Mouse (Mus musculus) intestine, embryonic 16.5 days (tissue): ENCODE measurements around the gene Atp5j2. TPM values are rescaled to one million over a fixed set of nuclear protein-coding genes. Genes with fewer than 3 reads are reported as not detected.
A peak's percentile ranks its signal among the peaks of the same experiment; 100 is the strongest.
"Not testable (repeated sequence)": the region's sequence is repeated elsewhere in the genome, so short reads cannot be mapped to it uniquely, and the experiment has no call there.

Source experiments
- ATAC-seq: fragments of 200-750 bp; cut with Nextera tagmentation; 2 replicates; pipeline ENCODE4 v1.8.0; 2017; ENCODE audit warnings: moderate TSS enrichment, moderate library complexity
- H3K27ac ChIP-seq: fragments of 300-500 bp; sonication (generic); 2 replicates; pipeline ENCODE4 v1.5.1; 2014; ENCODE audit warnings: mild to moderate bottlenecking, low read length
- H3K27me3 ChIP-seq: fragments of 300-500 bp; sonication (generic); replicated peaks from 2 replicates; pipeline ENCODE4 v1.6.1; 2014; ENCODE audit warnings: low read length, control low read depth, mixed read lengths; ENCODE audit not compliant: control insufficient read depth, insufficient read depth
- H3K36me3 ChIP-seq: fragments of 300-500 bp; sonication (generic); 2 replicates; pipeline ENCODE4 v1.6.1; 2014; ENCODE audit warnings: low read length, control low read depth; ENCODE audit not compliant: control insufficient read depth, insufficient read depth
- H3K4me1 ChIP-seq: fragments of 300-500 bp; sonication (generic); 2 replicates; pipeline ENCODE4 v1.6.1; 2014; ENCODE audit warnings: low read length, control low read depth, mixed read lengths; ENCODE audit not compliant: control insufficient read depth, insufficient read depth
- H3K4me2 ChIP-seq: fragments of 300-500 bp; sonication (generic); 2 replicates; pipeline ENCODE4 v1.6.1; 2014; ENCODE audit warnings: low read depth, low read length, control low read depth
- H3K4me3 ChIP-seq: fragments of 300-500 bp; sonication (generic); 2 replicates; pipeline ENCODE4 v1.5.1; 2014; ENCODE audit warnings: mild to moderate bottlenecking, low read length
- H3K9ac ChIP-seq: fragments of 300-500 bp; sonication (generic); 2 replicates; pipeline ENCODE4 v1.6.1; 2014; ENCODE audit warnings: low read depth, low read length
- H3K9me3 ChIP-seq: fragments of 300-500 bp; sonication (generic); 2 replicates; pipeline ENCODE4 v1.6.1; 2016; ENCODE audit warnings: low read length, control low read depth; ENCODE audit not compliant: control insufficient read depth
- WGBS: fragments of 180-500 bp; shearing (Covaris S2); extraction: QIAGEN DNeasy Blood & Tissue Kit; methylation state at CpG from one replicate; pipeline ENCODE4 v1.1.7; 2014; 5-methylcytosine and 5-hydroxymethylcytosine counted together
- polyA plus RNA-seq: library from polyadenylated mRNA; unstranded; fragments of >200 nt; fragmentation: Nextera tagmentation; extraction: Ambion mirVana; gene quantifications from 2 replicates; pipeline ENCODE4 v1.2.1, GENCODE M21; 2015

The Atp5j2 gene
- polyA plus RNA-seq: 956 and 964 TPM in 2 replicates

GRCm38 (mm10) chr5:145191962-145192361 lies at the start of gene Atp5j2:
Gene Atp5j2 (minus strand): TSS chr5:145192062.
- H3K9me3 ChIP-seq: no peaks in the 10 kb centered on the region
- no peak for ATAC-seq
- peak within 1 kb of the TSS; percentile 94 for H3K9ac ChIP-seq
- peaks cover 11% of the 10 kb centered on the region; the same call in 1 of the 2 replicates for H3K36me3 ChIP-seq
- H3K27ac ChIP-seq: peak within 1 kb of the TSS; percentile 87
- 89% methylated on average over 2 of the region's 2 CpGs for WGBS
- H3K27me3 ChIP-seq: no peaks in the 10 kb centered on the region
- H3K4me1 ChIP-seq: peaks cover 11% of the 10 kb centered on the region
- H3K4me3 ChIP-seq: peak within 1 kb of the TSS; percentile 82
- peak within 1 kb of the TSS; percentile 63 for H3K4me2 ChIP-seq

- no peak overlapping the region for H3K4me2 ChIP-seq
- H3K9ac ChIP-seq: no peak overlapping the region
- H3K27me3 ChIP-seq: no peaks in the 10 kb centered on the region
- ATAC-seq: no peak
- H3K4me1 ChIP-seq: peaks cover 10% of the 10 kb centered on the region; the same call in 1 of the 2 replicates
- H3K27ac ChIP-seq: no peak overlapping the region
- H3K36me3 ChIP-seq: peaks cover 16% of the 10 kb centered on the region; the same call in 1 of the 2 replicates
- H3K4me3 ChIP-seq: no peak overlapping the region
- H3K9me3 ChIP-seq: no peaks in the 10 kb centered on the region
Measured at GRCm38 (mm10) chr5:145234636-145235035, 42.8 kb upstream of the Atp5j2 start.

- Histone ChIP-seq H3K9ac (peak overlapping the region; percentile 100), H3K27ac (peak overlapping the region; percentile 72), H3K9me3 (no peaks in the 10 kb centered on the region), H3K4me3 (peak overlapping the region; percentile 97), H3K36me3 (peaks cover 12% of the 10 kb centered on the region; the same call in 1 of the 2 replicates), H3K27me3 (no peaks in the 10 kb centered on the region), H3K4me2 (peak overlapping the region; percentile 41), H3K4me1 (peaks cover 10% of the 10 kb centered on the region; the same call in 1 of the 2 replicates)
- peak; percentile 73 for ATAC-seq
- under 1% methylated on average over 37 of the region's 49 CpGs for WGBS
Measured at GRCm38 (mm10) chr5:145231893-145232411, 40.1 kb upstream of the Atp5j2 start.

- Histone ChIP-seq H3K27ac (peak within 1 kb of the TSS; percentile 72), H3K27me3 (no peaks in the 10 kb centered on the region), H3K4me2 (peak within 1 kb of the TSS; percentile 66), H3K36me3 (0 out of 2 replicates have a peak, but pooled peaks cover 10% of the 10 kb centered on the region), H3K4me1 (peaks cover 10% of the 10 kb centered on the region; the same call in 1 of the 2 replicates), H3K9me3 (no peaks in the 10 kb centered on the region), H3K4me3 (peak within 1 kb of the TSS; percentile 97), H3K9ac (peak within 1 kb of the TSS; percentile 100)
- WGBS: under 1% methylated on average over 42 of the region's 42 CpGs
- ATAC-seq: peak; percentile 98
Measured at GRCm38 (mm10) chr5:145231367-145231871, 39.6 kb upstream of the Atp5j2 start, which contains the start of gene Zfp655. Gene Zfp655 (plus strand): TSS chr5:145231715.

GRCm38 (mm10) chr5:145230641-145231040 lies 38.8 kb upstream of the Atp5j2 start:
- Histone ChIP-seq H3K4me1 (peaks cover 10% of the 10 kb centered on the region; the same call in 1 of the 2 replicates), H3K36me3 (0 out of 2 replicates have a peak, but pooled peaks cover 10% of the 10 kb centered on the region), H3K9me3 (no peaks in the 10 kb centered on the region), H3K4me3 (no peak overlapping the region), H3K9ac (peak overlapping the region; percentile 100), H3K4me2 (peak overlapping the region; percentile 66; the same call in 1 of the 2 replicates), H3K27me3 (no peaks in the 10 kb centered on the region), H3K27ac (peak overlapping the region; percentile 72)
- 88% methylated on average over 4 of the region's 4 CpGs for WGBS
- ATAC-seq: no peak

GRCm38 (mm10) chr5:145229283-145229682 lies 37.4 kb upstream of the Atp5j2 start:
- WGBS: 82% methylated on average over 6 of the region's 6 CpGs
- H3K4me3 ChIP-seq, H3K9me3 ChIP-seq, H3K4me2 ChIP-seq, H3K9ac ChIP-seq, ATAC-seq, H3K27me3 ChIP-seq, H3K27ac ChIP-seq, H3K36me3 ChIP-seq: not testable (repeated sequence)
- peaks cover 10% of the 10 kb centered on the region; the same call in 1 of the 2 replicates for H3K4me1 ChIP-seq

- 46% methylated on average over 2 of the region's 2 CpGs for WGBS
- Histone ChIP-seq H3K4me1 (peaks cover 4% of the 10 kb centered on the region; the same call in 1 of the 2 replicates), H3K4me3 (no peak overlapping the region), H3K36me3 (no peaks in the 10 kb centered on the region), H3K27me3 (no peaks in the 10 kb centered on the region), H3K9me3 (no peaks in the 10 kb centered on the region), H3K4me2 (no peak overlapping the region), H3K9ac (no peak overlapping the region), H3K27ac (no peak overlapping the region)
- ATAC-seq: no peak
Measured at GRCm38 (mm10) chr5:145226453-145226852, 34.6 kb upstream of the Atp5j2 start.

- no peak overlapping the region for H3K4me3 ChIP-seq
- no peaks in the 10 kb centered on the region for H3K4me1 ChIP-seq
- no peak overlapping the region for H3K9ac ChIP-seq
- 79% methylated on average over 12 of the region's 12 CpGs for WGBS
- H3K9me3 ChIP-seq: no peaks in the 10 kb centered on the region
- peaks cover 19% of the 10 kb centered on the region for H3K36me3 ChIP-seq
- no peak overlapping the region for H3K4me2 ChIP-seq
- ATAC-seq: peak; percentile 29
- H3K27me3 ChIP-seq: no peaks in the 10 kb centered on the region
- peak overlapping the region; percentile 57 for H3K27ac ChIP-seq
Measured at GRCm38 (mm10) chr5:145223395-145223794, 31.5 kb upstream of the Atp5j2 start.

GRCm38 (mm10) chr5:145222840-145223239 lies 31.0 kb upstream of the Atp5j2 start:
- ATAC-seq: peak; percentile 92
- Histone ChIP-seq H3K36me3 (peaks cover 21% of the 10 kb centered on the region), H3K9me3 (no peaks in the 10 kb centered on the region), H3K4me1 (no peaks in the 10 kb centered on the region), H3K27me3 (no peaks in the 10 kb centered on the region), H3K27ac (peak overlapping the region; percentile 57), H3K9ac (no peak overlapping the region), H3K4me2 (no peak overlapping the region), H3K4me3 (no peak overlapping the region)
- 69% methylated on average over 5 of the region's 5 CpGs for WGBS
